Mouse (Mus musculus): ENCODE measurements at regions not wholly inside any gene's neighbourhood (a gene's known extent, or its start where the extent isn't known, plus 50 kb on each side); places are given as distances from the start of the nearest gene placed in this dataset.

GRCm38 (mm10) chr1:190495741-190496520 is 325.4 kb upstream of the Prox1 start:
- Histone ChIP-seq H3K4me1 (0 out of 2 replicates have a peak, but pooled peaks cover 2% of the 10 kb centered on the region), H3K27ac (no peak overlapping the region), H3K9me3 (replicated peaks) (no peaks in the 10 kb centered on the region), H3K4me3 (no peak overlapping the region), H3K27me3 (ENCODE audit: low read depth, poor library complexity, severe bottlenecking) (no peaks in the 10 kb centered on the region), H3K36me3 (no peaks in the 10 kb centered on the region)
- DNase-seq (ENCODE audit: low spot score), result no peak
- 62% methylated on average over 10 of the region's 10 CpGs for WGBS

DNA sequence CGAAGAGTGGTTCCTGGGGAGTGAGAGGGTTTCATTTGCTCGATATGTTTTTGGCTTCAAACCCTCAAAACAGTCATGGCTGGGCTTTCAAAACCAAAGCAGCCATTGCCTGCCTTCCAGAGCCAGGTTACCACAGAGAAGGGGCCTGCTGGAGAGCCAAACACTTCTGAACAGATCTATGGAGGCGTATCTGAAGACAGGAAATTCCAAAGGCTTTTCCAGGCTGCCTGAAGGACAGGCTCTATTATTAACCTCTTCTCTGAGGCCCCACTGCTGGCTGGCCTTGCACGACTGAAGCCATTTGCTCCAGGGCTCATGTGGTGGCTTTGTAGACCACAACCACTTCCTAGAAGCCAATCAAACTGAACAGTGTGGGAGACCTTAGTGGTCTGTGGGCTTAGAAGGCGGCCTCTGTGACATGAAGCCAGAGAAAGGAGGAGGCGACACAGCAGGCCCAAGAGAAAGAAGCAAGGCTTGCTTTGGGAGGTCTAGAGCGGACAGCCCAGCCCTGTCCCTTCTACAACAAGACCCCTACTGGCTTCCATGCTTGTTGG is 316.1 kb upstream of the Prox1 start:
- H3K27me3 ChIP-seq (ENCODE audit: low read depth, poor library complexity, severe bottlenecking), result no peaks in the 10 kb centered on the region
- no peak overlapping the region for H3K4me3 ChIP-seq
- DNase-seq (ENCODE audit: low spot score), result no peak
- H3K27ac ChIP-seq, result no peak overlapping the region
- 78% methylated on average over 7 of the region's 7 CpGs for WGBS
- H3K4me1 ChIP-seq, result peaks cover 5% of the 10 kb centered on the region; the same call in 1 of the 2 replicates
- H3K9me3 ChIP-seq (replicated peaks), result no peaks in the 10 kb centered on the region
- no peaks in the 10 kb centered on the region for H3K36me3 ChIP-seq

DNA sequence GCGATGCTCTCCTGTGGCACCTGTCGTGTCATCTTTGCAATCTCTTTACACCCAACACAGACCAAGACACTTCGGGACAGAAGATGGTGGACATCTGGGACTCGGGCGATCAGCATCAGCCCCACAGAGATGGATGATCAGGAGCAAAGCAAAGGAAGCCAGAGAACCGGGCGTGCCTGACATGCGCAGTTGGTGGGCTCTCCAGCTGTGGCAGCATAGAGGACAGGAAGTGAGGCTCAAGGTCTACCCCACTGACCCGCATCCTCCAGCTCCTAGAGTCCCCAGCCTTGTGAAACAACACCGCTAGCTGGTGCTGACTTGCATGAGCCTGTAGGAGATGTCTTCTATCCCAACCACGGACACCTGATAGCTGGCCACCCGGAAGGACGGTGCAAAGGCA is 312.9 kb upstream of the Prox1 start:
- no peaks in the 10 kb centered on the region for H3K36me3 ChIP-seq
- H3K4me1 ChIP-seq, result peaks cover 5% of the 10 kb centered on the region; the same call in 1 of the 2 replicates
- no peak for DNase-seq (ENCODE audit: low spot score)
- H3K27me3 ChIP-seq (ENCODE audit: low read depth, poor library complexity, severe bottlenecking), result no peaks in the 10 kb centered on the region
- H3K27ac ChIP-seq, result no peak overlapping the region
- H3K4me3 ChIP-seq, result no peak overlapping the region
- H3K9me3 ChIP-seq (replicated peaks), result no peaks in the 10 kb centered on the region
- 88% methylated on average over 13 of the region's 13 CpGs for WGBS

- DNase-seq (ENCODE audit: low spot score), result no peak
- Histone ChIP-seq H3K27ac (no peak overlapping the region), H3K9me3 (replicated peaks) (no peaks in the 10 kb centered on the region), H3K4me1 (no peaks in the 10 kb centered on the region), H3K36me3 (no peaks in the 10 kb centered on the region), H3K27me3 (ENCODE audit: low read depth, poor library complexity, severe bottlenecking) (no peaks in the 10 kb centered on the region), H3K4me3 (no peak overlapping the region)
- WGBS, result 74% methylated on average over 11 of the region's 11 CpGs
These were observed 310.6 kb upstream of the Prox1 start for GRCm38 (mm10) chr1:190481071-190481470.

GRCm38 (mm10) chr1:190480601-190481000 is 310.1 kb upstream of the Prox1 start:
- 86% methylated on average over 9 of the region's 9 CpGs for WGBS
- H3K27ac ChIP-seq, result no peak overlapping the region
- DNase-seq (ENCODE audit: low spot score), result no peak
- no peak overlapping the region for H3K4me3 ChIP-seq
- H3K27me3 ChIP-seq (ENCODE audit: low read depth, poor library complexity, severe bottlenecking), result no peaks in the 10 kb centered on the region
- no peaks in the 10 kb centered on the region for H3K9me3 ChIP-seq (replicated peaks)
- no peaks in the 10 kb centered on the region for H3K4me1 ChIP-seq
- H3K36me3 ChIP-seq, result no peaks in the 10 kb centered on the region

DNA sequence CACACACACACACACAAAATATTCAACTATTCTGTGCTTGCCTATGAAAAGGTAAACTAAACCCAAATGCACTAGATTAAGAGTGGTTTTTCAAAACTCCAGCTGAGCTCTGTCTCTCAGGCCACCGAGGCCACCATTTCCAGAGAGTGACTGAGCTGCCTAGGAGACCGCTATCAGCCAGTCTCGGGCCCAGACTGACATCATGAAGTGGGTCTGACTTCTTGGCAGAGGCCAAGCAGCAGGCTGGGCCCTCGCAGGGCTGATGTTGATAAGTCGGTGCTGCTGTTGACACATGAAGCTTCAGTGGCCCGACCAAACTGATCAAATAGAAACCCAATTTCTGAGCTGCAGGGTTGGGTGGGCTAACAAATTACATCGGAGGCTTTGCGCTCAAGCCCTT is 302.2 kb upstream of the Prox1 start:
- 91% methylated on average over 8 of the region's 8 CpGs for WGBS
- H3K27ac ChIP-seq, result no peak overlapping the region

GRCm38 (mm10) chr1:190470336-190470735 is 299.8 kb upstream of the Prox1 start:
- Histone ChIP-seq H3K4me3 (no peak overlapping the region), H3K27me3 (ENCODE audit: low read depth, poor library complexity, severe bottlenecking) (no peaks in the 10 kb centered on the region), H3K4me1 (no peaks in the 10 kb centered on the region), H3K27ac (no peak overlapping the region), H3K9me3 (replicated peaks) (no peaks in the 10 kb centered on the region), H3K36me3 (no peaks in the 10 kb centered on the region)
- no peak for DNase-seq (ENCODE audit: low spot score)
- WGBS, result 84% methylated on average over 9 of the region's 9 CpGs

More for the DNA sequence above, 302.2 kb upstream of the Prox1 start:
- Histone ChIP-seq H3K9me3 (replicated peaks) (no peaks in the 10 kb centered on the region), H3K27me3 (ENCODE audit: low read depth, poor library complexity, severe bottlenecking) (no peaks in the 10 kb centered on the region), H3K4me3 (no peak overlapping the region), H3K36me3 (no peaks in the 10 kb centered on the region), H3K4me1 (no peaks in the 10 kb centered on the region)
- no peak for DNase-seq (ENCODE audit: low spot score)

- Histone ChIP-seq H3K9me3 (replicated peaks) (no peaks in the 10 kb centered on the region), H3K36me3 (no peaks in the 10 kb centered on the region), H3K27ac (no peak overlapping the region), H3K4me1 (no peaks in the 10 kb centered on the region), H3K27me3 (ENCODE audit: low read depth, poor library complexity, severe bottlenecking) (no peaks in the 10 kb centered on the region), H3K4me3 (no peak overlapping the region)
- no peak for DNase-seq (ENCODE audit: low spot score)
- WGBS, result 82% methylated on average over 12 of the region's 12 CpGs
These were observed 287.1 kb upstream of the Prox1 start for GRCm38 (mm10) chr1:190457541-190458061.

- DNase-seq (ENCODE audit: low spot score), result no peak
- 94% methylated on average over 10 of the region's 10 CpGs for WGBS
- no peak overlapping the region for H3K4me3 ChIP-seq
- no peaks in the 10 kb centered on the region for H3K36me3 ChIP-seq
- peaks cover 17% of the 10 kb centered on the region for H3K27me3 ChIP-seq (ENCODE audit: low read depth, poor library complexity, severe bottlenecking)
- no peaks in the 10 kb centered on the region for H3K4me1 ChIP-seq
- no peak overlapping the region for H3K27ac ChIP-seq
- H3K9me3 ChIP-seq (replicated peaks), result no peaks in the 10 kb centered on the region
These were observed 283.0 kb upstream of the Prox1 start for GRCm38 (mm10) chr1:190453549-190453948.

- Histone ChIP-seq H3K9me3 (replicated peaks) (no peaks in the 10 kb centered on the region), H3K27ac (no peak overlapping the region), H3K27me3 (ENCODE audit: low read depth, poor library complexity, severe bottlenecking) (peaks cover 30% of the 10 kb centered on the region), H3K36me3 (no peaks in the 10 kb centered on the region), H3K4me3 (no peak overlapping the region), H3K4me1 (no peaks in the 10 kb centered on the region)
- 68% methylated on average over 11 of the region's 11 CpGs for WGBS
- no peak for DNase-seq (ENCODE audit: low spot score)
These were observed 281.8 kb upstream of the Prox1 start for GRCm38 (mm10) chr1:190452115-190452842.

- Histone ChIP-seq H3K4me3 (no peak overlapping the region), H3K36me3 (no peaks in the 10 kb centered on the region), H3K27ac (no peak overlapping the region), H3K4me1 (no peaks in the 10 kb centered on the region), H3K9me3 (replicated peaks) (no peaks in the 10 kb centered on the region), H3K27me3 (ENCODE audit: low read depth, poor library complexity, severe bottlenecking) (peaks cover 45% of the 10 kb centered on the region)
- 13% methylated on average over 8 of the region's 8 CpGs for WGBS
- DNase-seq (ENCODE audit: low spot score), result no peak
These were observed 277.7 kb upstream of the Prox1 start for GRCm38 (mm10) chr1:190448263-190448662.

DNA sequence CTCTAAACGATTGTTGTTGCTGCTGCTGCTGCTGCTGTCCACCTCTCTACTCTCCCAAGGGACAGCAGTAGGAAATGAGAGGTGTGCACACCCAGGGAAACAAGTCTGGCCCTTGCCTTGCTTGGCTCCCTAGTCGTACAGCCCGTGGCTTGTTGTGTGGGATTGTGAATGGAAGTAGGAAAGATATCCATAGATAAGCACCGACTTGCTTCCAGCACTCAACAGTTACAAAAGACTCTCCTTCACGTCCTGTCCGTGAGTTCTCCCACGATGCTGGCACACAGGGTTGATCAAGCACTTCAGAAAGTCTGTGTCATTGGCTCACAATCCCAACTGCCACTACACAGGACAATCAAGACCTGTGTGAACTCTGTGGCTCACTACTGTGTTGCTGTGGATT is 276.7 kb upstream of the Prox1 start:
- H3K27me3 ChIP-seq (ENCODE audit: low read depth, poor library complexity, severe bottlenecking), result peaks cover 45% of the 10 kb centered on the region
- no peak overlapping the region for H3K27ac ChIP-seq
- no peak overlapping the region for H3K4me3 ChIP-seq
- no peaks in the 10 kb centered on the region for H3K4me1 ChIP-seq
- no peaks in the 10 kb centered on the region for H3K36me3 ChIP-seq
- WGBS, result 79% methylated on average over 7 of the region's 7 CpGs
- H3K9me3 ChIP-seq (replicated peaks), result no peaks in the 10 kb centered on the region
- no peak for DNase-seq (ENCODE audit: low spot score)

GRCm38 (mm10) chr1:190446676-190447075 is 276.2 kb upstream of the Prox1 start:
- WGBS, result 95% methylated on average over 5 of the region's 5 CpGs
- DNase-seq (ENCODE audit: low spot score), result no peak
- no peak overlapping the region for H3K27ac ChIP-seq
- no peak overlapping the region for H3K4me3 ChIP-seq
- peaks cover 45% of the 10 kb centered on the region for H3K27me3 ChIP-seq (ENCODE audit: low read depth, poor library complexity, severe bottlenecking)
- no peaks in the 10 kb centered on the region for H3K36me3 ChIP-seq
- H3K4me1 ChIP-seq, result no peaks in the 10 kb centered on the region
- no peaks in the 10 kb centered on the region for H3K9me3 ChIP-seq (replicated peaks)

Measured in limb, embryonic 10.5 days (tissue).